Mouse (Mus musculus): ENCODE data around the gene Olfr481. TPM values are rescaled to one million over a fixed set of nuclear protein-coding genes. Genes with fewer than 3 reads are reported as not detected.

Gene Olfr481
- polyA plus RNA-seq, 1 experiment from 2014 or later = not detected

DNA sequence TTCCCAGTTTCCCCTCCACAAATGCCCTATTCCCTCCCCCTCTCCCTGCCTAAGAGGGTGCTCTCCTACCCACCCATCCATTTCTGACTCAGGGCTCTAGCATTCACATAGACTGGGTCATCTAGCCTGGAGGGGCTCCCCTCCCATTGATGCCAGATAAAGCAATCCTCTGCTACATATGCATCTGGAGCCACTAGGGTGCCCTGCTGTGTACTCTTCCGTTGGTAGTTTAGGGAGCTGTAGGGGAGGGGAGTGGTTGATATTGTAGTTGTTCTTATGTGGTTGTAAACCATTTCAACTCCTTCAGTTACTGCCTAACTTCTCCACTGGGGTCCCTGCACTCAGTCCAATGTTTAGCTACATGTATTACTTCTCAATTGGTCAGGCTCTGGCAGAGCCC, 41.0 kb downstream of the Olfr481 start:
- ATAC-seq (no peak), DNase-seq (no peak)
- TF ChIP-seq CTCF (IDR thresholded peaks at IDR 0.05; ENCODE audit: low read depth) (no peak), EP300 (IDR thresholded peaks at IDR 0.05; ENCODE audit: low read depth) (no peak)
- no peak overlapping the region for H3K9ac ChIP-seq (replicated peaks)
- no peaks in the 10 kb centered on the region for H3K4me1 ChIP-seq (ENCODE audit: insufficient read depth)
- no peak overlapping the region for H3K4me2 ChIP-seq (ENCODE audit: low read depth, low read length)
- WGBS (ENCODE audit: insufficient replicate concordance) = 27% methylated on average over 1 of the region's 1 CpGs
- H3K27me3 ChIP-seq (ENCODE audit: insufficient read depth, low read length) = no peaks in the 10 kb centered on the region
- no peaks in the 10 kb centered on the region for H3K36me3 ChIP-seq (replicated peaks; ENCODE audit: insufficient read depth, low read length)
- H3K9me3 ChIP-seq (ENCODE audit: low read length) = no peaks in the 10 kb centered on the region
- H3K27ac ChIP-seq (ENCODE audit: low read depth) = no peak overlapping the region
- no peak overlapping the region for H3K4me3 ChIP-seq (ENCODE audit: low read depth, low read length)

DNA sequence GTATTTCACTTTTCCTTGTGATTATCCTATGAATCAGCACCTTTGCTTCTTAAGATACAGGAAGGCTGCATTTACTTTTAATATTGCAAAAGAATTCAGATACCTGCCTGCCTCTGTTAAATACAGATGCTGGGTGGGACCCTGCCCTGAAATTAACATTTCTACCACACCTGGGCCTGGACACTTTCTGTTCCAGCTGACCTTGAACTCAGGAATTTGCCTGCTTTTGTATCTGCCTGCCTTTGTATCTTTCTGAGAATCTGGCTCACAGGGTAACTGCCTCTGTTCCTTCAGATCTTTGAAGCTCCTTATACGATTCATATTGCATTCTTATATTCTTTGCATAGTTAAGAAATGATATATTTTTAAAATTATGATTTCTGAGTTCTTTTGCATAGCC, 41.8 kb downstream of the Olfr481 start:
- H3K9ac ChIP-seq (replicated peaks) = no peak overlapping the region
- ATAC-seq = no peak
- no peak overlapping the region for H3K4me3 ChIP-seq (ENCODE audit: low read depth, low read length)
- H3K27me3 ChIP-seq (ENCODE audit: insufficient read depth, low read length) = no peaks in the 10 kb centered on the region
- 57% methylated on average over 1 of the region's 1 CpGs for WGBS (ENCODE audit: insufficient replicate concordance)
- H3K4me1 ChIP-seq (ENCODE audit: insufficient read depth) = no peaks in the 10 kb centered on the region
- no peaks in the 10 kb centered on the region for H3K36me3 ChIP-seq (replicated peaks; ENCODE audit: insufficient read depth, low read length)
- H3K27ac ChIP-seq (ENCODE audit: low read depth) = no peak overlapping the region
- H3K9me3 ChIP-seq (ENCODE audit: low read length) = no peaks in the 10 kb centered on the region
- TF ChIP-seq CTCF (IDR thresholded peaks at IDR 0.05; ENCODE audit: low read depth) = no peak
- TF ChIP-seq EP300 (IDR thresholded peaks at IDR 0.05; ENCODE audit: low read depth) = no peak
- no peak overlapping the region for H3K4me2 ChIP-seq (ENCODE audit: low read depth, low read length)
- DNase-seq = no peak

- no peak for ATAC-seq
- TF ChIP-seq EP300 (IDR thresholded peaks at IDR 0.05; ENCODE audit: low read depth) = no peak
- no peak within 1 kb of the TSS for H3K27ac ChIP-seq (ENCODE audit: low read depth)
- H3K36me3 ChIP-seq (replicated peaks; ENCODE audit: insufficient read depth, low read length) = no peaks in the 10 kb centered on the region
- H3K4me2 ChIP-seq (ENCODE audit: low read depth, low read length) = no peak within 1 kb of the TSS
- no peaks in the 10 kb centered on the region for H3K4me1 ChIP-seq (ENCODE audit: insufficient read depth)
- no peak within 1 kb of the TSS for H3K4me3 ChIP-seq (ENCODE audit: low read depth, low read length)
- no peaks in the 10 kb centered on the region for H3K9me3 ChIP-seq (ENCODE audit: low read length)
- no peaks in the 10 kb centered on the region for H3K27me3 ChIP-seq (ENCODE audit: insufficient read depth, low read length)
- H3K9ac ChIP-seq (replicated peaks) = no peak within 1 kb of the TSS
- no peak for DNase-seq
Measured at GRCm38 (mm10) chr7:108127349-108127748, 47.7 kb downstream of the Olfr481 start, which contains the start of gene Olfr484. Gene Olfr484, minus strand, starts transcription at chr7:108127449.

Other genes with a start within 250 kb of the Olfr481 start
- not detected in 2 replicates for gene Olfr470, start 232.4 kb upstream of the Olfr481 start, polyA plus RNA-seq (2015; fragmentation: Nextera tagmentation; extraction: Ambion mirVana)
- gene Olfr472, start 182.0 kb upstream of the Olfr481 start, polyA plus RNA-seq (2015; fragmentation: Nextera tagmentation; extraction: Ambion mirVana) = not detected in 2 replicates
- gene Olfr473, start 149.4 kb upstream of the Olfr481 start, polyA plus RNA-seq (2015; fragmentation: Nextera tagmentation; extraction: Ambion mirVana) = not detected in 2 replicates
- gene Olfr474, start 125.2 kb upstream of the Olfr481 start, polyA plus RNA-seq (2015; fragmentation: Nextera tagmentation; extraction: Ambion mirVana) = not detected in 2 replicates
- gene Olfr476, start 115.1 kb upstream of the Olfr481 start, polyA plus RNA-seq (2015; fragmentation: Nextera tagmentation; extraction: Ambion mirVana) = not detected in 2 replicates
- gene Olfr477, start 93.2 kb upstream of the Olfr481 start, polyA plus RNA-seq (2015; fragmentation: Nextera tagmentation; extraction: Ambion mirVana) = not detected in 2 replicates
- not detected in 2 replicates for gene Olfr478, start 45.9 kb upstream of the Olfr481 start, polyA plus RNA-seq (2015; fragmentation: Nextera tagmentation; extraction: Ambion mirVana)
- gene Olfr479, start 29.2 kb upstream of the Olfr481 start, polyA plus RNA-seq (2015; fragmentation: Nextera tagmentation; extraction: Ambion mirVana) = not detected in 2 replicates
- not detected in 2 replicates for gene Olfr480, start 12.5 kb upstream of the Olfr481 start, polyA plus RNA-seq (2015; fragmentation: Nextera tagmentation; extraction: Ambion mirVana)
- gene Olfr482, start 17.7 kb downstream of the Olfr481 start, polyA plus RNA-seq (2015; fragmentation: Nextera tagmentation; extraction: Ambion mirVana) = not detected in 2 replicates
- not detected in 2 replicates for gene Olfr483, start 21.0 kb downstream of the Olfr481 start, polyA plus RNA-seq (2015; fragmentation: Nextera tagmentation; extraction: Ambion mirVana)
- gene Olfr484, start 47.6 kb downstream of the Olfr481 start, polyA plus RNA-seq (2015; fragmentation: Nextera tagmentation; extraction: Ambion mirVana) = not detected in 2 replicates
- not detected in 2 replicates for gene Olfr485, start 80.0 kb downstream of the Olfr481 start, polyA plus RNA-seq (2015; fragmentation: Nextera tagmentation; extraction: Ambion mirVana)
- not detected in 2 replicates for gene Olfr486, start 92.9 kb downstream of the Olfr481 start, polyA plus RNA-seq (2015; fragmentation: Nextera tagmentation; extraction: Ambion mirVana)
- gene Olfr487, start 134.8 kb downstream of the Olfr481 start, polyA plus RNA-seq (2015; fragmentation: Nextera tagmentation; extraction: Ambion mirVana) = not detected in 2 replicates
- not detected in 2 replicates for gene Olfr488, start 178.5 kb downstream of the Olfr481 start, polyA plus RNA-seq (2015; fragmentation: Nextera tagmentation; extraction: Ambion mirVana)
- not detected in 2 replicates for gene Olfr490, start 209.1 kb downstream of the Olfr481 start, polyA plus RNA-seq (2015; fragmentation: Nextera tagmentation; extraction: Ambion mirVana)
- gene Olfr491, start 233.6 kb downstream of the Olfr481 start, polyA plus RNA-seq (2015; fragmentation: Nextera tagmentation; extraction: Ambion mirVana) = not detected in 2 replicates
- not detected in 2 replicates for gene Olfr492, start 243.8 kb downstream of the Olfr481 start, polyA plus RNA-seq (2015; fragmentation: Nextera tagmentation; extraction: Ambion mirVana)

All from liver, postnatal 0 days (tissue).